Mouse (Mus musculus) erythroblast, embryonic 14.5 days (primary cell): Measurements from ENCODE around the gene Shc4.

Source experiments
- GATA1 ChIP-seq: IDR thresholded peaks from 2 replicates; pipeline ENCODE4 v1.6.1; 2012; ENCODE audit warnings: low read length, inconsistent platforms, mixed read lengths
- TAL1 ChIP-seq: IDR thresholded peaks from 3 replicates; pipeline ENCODE4 v1.6.1; 2012; ENCODE audit warnings: low read length, inconsistent platforms, mixed read lengths

DNA sequence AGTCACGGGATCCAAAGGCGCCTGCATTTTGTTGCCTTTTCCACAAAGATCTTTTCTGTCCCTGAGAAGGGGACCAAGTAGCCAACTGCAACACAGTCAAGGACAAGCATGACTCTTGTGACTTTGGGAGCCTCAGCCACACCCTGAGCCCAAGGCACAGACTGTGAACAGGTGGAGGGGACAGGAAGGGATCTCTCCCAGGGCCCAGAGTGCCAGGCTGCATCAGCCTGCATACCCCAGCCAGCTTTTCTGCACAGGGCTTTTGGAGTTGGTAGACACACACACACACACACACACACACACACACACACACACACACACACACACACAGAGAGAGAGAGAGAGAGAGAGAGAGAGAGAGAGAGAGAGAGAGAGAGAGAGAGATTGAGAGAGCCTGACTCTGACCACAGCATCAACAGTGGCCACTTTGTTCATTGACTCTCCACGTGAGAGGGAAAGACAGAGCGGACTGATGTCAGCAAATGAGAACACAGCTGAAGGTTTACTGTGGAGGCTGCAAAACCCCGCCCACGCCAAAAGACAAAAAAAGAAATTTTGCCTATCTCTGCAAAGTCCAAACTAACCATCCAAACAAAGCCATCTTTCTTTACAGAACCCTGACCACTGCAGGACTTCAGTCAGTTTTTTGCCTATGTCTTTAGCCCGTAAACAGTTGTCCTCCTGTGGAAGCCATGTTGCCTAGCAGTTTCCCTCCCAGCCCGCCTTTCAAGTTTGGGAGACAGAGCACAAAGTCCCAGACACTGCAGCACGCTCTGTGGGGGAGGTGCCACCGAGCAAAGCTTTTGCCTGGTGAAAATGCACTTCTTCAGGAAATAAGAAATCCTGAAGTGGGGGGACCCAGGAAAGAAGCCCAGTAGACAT, 39.1 kb downstream of the Shc4 start:
- no peak for TF ChIP-seq TAL1
- TF ChIP-seq GATA1: no peak
